Mouse (Mus musculus) ES-E14 (cell line): ENCODE measurements at regions not wholly inside any gene's neighbourhood (a gene's known extent, or its start where the extent isn't known, plus 50 kb on each side); places are given as distances from the start of the nearest gene placed in this dataset.
"Not testable (repeated sequence)": the region's sequence is repeated elsewhere in the genome, so short reads cannot be mapped to it uniquely, and the experiment has no call there.

Experiments
- DNase-seq: peaks from one replicate; pipeline ENCODE4 v3.0.0-alpha.2; 2013; ENCODE audit warnings: low read depth, low spot score
- H3K27ac ChIP-seq: 2 replicates; pipeline ENCODE4 v1.5.1; 2012; ENCODE audit warnings: low read depth, mild to moderate bottlenecking, low read length, moderate library complexity, mixed read lengths; ENCODE audit not compliant: poor library complexity, insufficient read depth, severe bottlenecking
- H3K36me3 ChIP-seq: 2 replicates; pipeline ENCODE4 v1.6.1; 2012; ENCODE audit warnings: mild to moderate bottlenecking, low read length, moderate library complexity, mixed read lengths; ENCODE audit not compliant: control insufficient read depth, poor library complexity, insufficient read depth, severe bottlenecking
- H3K4me1 ChIP-seq, 2 experiments: fragments of 150-350 bp in 1 of 2; sonication (generic) in 1 of 2; 2 replicates each; pipeline ENCODE4 v1.6.1; 2012; ENCODE audit warnings: low read length in 2 of 2, mild to moderate bottlenecking in 1 of 2, mixed read lengths in 1 of 2; ENCODE audit not compliant: control insufficient read depth in 2 of 2, insufficient read depth in 2 of 2, poor library complexity in 1 of 2
- H3K4me3 ChIP-seq, 2 experiments: fragments of 150-350 bp in 1 of 2; sonication (generic) in 1 of 2; 2 replicates each; pipeline ENCODE4 v1.5.1; 2012; ENCODE audit warnings: low read length in 2 of 2, low read depth in 1 of 2, mild to moderate bottlenecking in 1 of 2, mixed read lengths in 1 of 2; ENCODE audit not compliant: insufficient read depth in 1 of 2, poor library complexity in 1 of 2, severe bottlenecking in 1 of 2
- H3K9ac ChIP-seq: 2 replicates; pipeline ENCODE4 v1.6.1; 2012; ENCODE audit warnings: low read depth, mild to moderate bottlenecking, low read length, mixed read lengths; ENCODE audit not compliant: poor library complexity, insufficient read depth, severe bottlenecking
- H3K9me3 ChIP-seq: fragments of 150-350 bp; sonication (generic); 2 replicates; pipeline ENCODE4 v1.6.1; 2012; ENCODE audit warnings: low read depth, mild to moderate bottlenecking, low read length; ENCODE audit not compliant: control insufficient read depth, insufficient read depth
- CHD2 ChIP-seq: IDR thresholded peaks from 2 replicates; pipeline ENCODE4 v1.6.1; 2014; ENCODE audit warnings: mild to moderate bottlenecking, low read depth, low read length, inconsistent platforms
- HCFC1 ChIP-seq: IDR thresholded peaks from 2 replicates; pipeline ENCODE4 v1.6.1; 2012; ENCODE audit warnings: low read length, inconsistent platforms, borderline replicate concordance; ENCODE audit not compliant: insufficient read depth
- MAFK ChIP-seq: IDR thresholded peaks from 2 replicates; pipeline ENCODE4 v1.6.1; 2014; ENCODE audit warnings: mild to moderate bottlenecking, low read depth, low read length, inconsistent platforms; ENCODE audit not compliant: insufficient read depth
- ZC3H11A ChIP-seq: IDR thresholded peaks from 2 replicates; pipeline ENCODE4 v1.6.1; 2012; ENCODE audit warnings: low read depth, mild to moderate bottlenecking, inconsistent platforms, low read length, borderline replicate concordance
- ZNF384 ChIP-seq: IDR thresholded peaks from 2 replicates; pipeline ENCODE4 v1.6.1; 2012; ENCODE audit warnings: low read depth, low read length, inconsistent platforms
- in situ Hi-C, 2 experiments: fragments of 600-800 bp; cut with MboI; formaldehyde crosslinking; loops; one replicate each; pipeline ENCODE4 v1.15.1; 2025; ENCODE audit warnings: low sequenced_read_pairs in 2 of 2, inconsistent platforms in 1 of 2; ENCODE audit not compliant: unreplicated experiment in 2 of 2

DNA sequence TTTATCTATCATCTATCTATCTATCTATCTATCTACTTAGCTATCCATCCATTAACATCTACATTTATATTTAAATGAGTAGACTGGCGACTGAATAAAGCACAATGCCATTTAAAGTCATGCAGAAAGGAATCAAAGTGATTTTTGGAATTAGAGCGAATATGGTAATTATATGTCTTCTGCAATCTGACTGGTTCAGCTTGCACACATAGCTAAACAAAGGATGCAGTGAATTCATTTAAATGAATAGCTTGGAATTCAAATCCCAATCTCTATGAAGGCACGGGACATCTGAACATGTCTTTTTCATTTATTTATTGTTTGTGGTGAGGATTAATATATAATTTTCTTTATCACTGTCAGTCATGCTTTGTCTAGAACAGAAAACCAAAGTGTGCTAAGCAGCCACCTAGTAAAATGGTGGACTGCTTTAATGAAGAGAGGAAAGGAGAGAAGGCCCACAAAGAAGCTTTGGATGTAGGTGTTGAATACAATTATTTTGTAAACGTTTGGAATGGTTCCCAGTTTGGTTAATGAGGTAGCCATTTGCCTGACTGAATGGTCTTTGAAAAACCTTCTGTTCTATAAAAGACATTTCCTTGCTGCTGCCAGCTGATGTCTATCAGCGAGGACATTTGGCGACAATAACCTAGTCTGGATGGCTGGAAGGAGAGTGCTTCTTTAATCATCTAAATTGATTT, 451.2 kb upstream of the Pdcd1 start:
- Histone ChIP-seq H3K9me3 (no peaks in the 10 kb centered on the region), H3K9ac (no peak overlapping the region), H3K4me3 (no peak overlapping the region), H3K36me3 (no peaks in the 10 kb centered on the region), H3K27ac (no peak overlapping the region), H3K4me1 (no peaks in the 10 kb centered on the region)
- no peak for DNase-seq
- TF ChIP-seq CHD2 = no peak
- TF ChIP-seq HCFC1 = no peak
- no peak for TF ChIP-seq MAFK
- TF ChIP-seq ZNF384 = no peak
- TF ChIP-seq ZC3H11A = no peak
- in situ Hi-C loops = no loop called here

DNA sequence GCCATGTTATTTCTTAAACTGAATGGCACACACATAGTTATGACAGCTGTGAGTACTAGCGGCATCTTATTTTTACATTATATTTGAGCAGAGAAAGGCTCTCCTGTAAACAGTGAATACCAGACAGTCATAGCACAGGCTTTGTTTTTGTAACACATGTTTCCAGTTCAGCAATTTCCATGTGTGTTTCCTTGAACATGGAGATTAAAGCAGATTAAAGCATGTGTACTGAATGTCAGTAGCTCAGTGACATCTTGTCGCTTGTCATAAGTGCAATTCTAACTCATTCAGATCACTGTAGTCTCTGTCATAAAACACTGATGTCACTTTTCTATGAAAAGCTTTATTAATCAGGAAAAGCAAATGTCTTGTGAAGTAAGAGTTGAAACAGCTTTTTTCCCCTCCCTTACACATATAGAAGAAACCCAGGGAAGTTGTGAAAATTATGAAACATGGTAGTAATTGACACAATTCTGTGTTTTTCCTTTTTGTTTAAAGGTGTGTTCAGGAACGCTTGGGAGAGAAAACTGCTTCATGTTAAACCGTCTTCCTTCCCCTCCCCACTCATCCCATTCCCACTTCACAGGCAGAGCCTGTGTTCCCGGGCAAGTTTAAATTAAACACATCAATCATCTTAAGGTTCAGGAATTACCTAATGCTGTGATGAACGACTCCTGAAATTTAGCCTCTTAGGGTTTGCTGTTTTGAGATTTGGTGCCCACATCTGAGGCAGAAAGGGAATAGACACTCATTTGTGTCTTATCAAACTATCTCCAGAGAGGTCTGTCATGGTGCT, 449.9 kb upstream of the Pdcd1 start:
- no peak overlapping the region for H3K27ac ChIP-seq
- H3K4me3 ChIP-seq = no peak overlapping the region
- no peaks in the 10 kb centered on the region for H3K4me1 ChIP-seq
- H3K9ac ChIP-seq = no peak overlapping the region
- TF ChIP-seq ZNF384 = no peak
- in situ Hi-C loops = no loop called here
- no peaks in the 10 kb centered on the region for H3K9me3 ChIP-seq
- DNase-seq = no peak
- H3K36me3 ChIP-seq = no peaks in the 10 kb centered on the region

DNA sequence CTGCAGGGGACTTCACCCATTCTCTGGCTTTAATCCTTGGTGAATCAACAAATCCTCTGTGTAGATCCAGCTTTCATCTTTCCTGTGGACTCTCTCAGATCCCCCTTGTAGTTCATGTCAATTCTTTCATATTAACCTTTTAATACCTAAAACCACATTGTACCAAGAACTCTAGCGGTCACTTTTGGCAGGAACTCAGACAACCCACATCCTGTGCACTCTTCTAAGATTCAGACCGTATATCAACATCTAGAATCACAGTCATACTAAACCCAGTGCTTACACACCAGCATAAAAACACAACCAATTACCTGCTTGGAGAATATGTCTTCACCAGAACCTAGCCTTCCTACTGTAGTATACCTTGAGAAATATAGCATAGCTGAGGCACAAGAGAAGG, 444.6 kb upstream of the Pdcd1 start:
- no peak for TF ChIP-seq ZNF384
- TF ChIP-seq CHD2 = no peak
- no peak for TF ChIP-seq HCFC1
- no peak for TF ChIP-seq MAFK
- no peak for TF ChIP-seq ZC3H11A
- H3K4me3 ChIP-seq = no peak overlapping the region
- in situ Hi-C loops = no loop called here
- H3K27ac ChIP-seq = no peak overlapping the region
- no peaks in the 10 kb centered on the region for H3K9me3 ChIP-seq
- no peak for DNase-seq
- no peak overlapping the region for H3K9ac ChIP-seq
- no peaks in the 10 kb centered on the region for H3K4me1 ChIP-seq
- no peaks in the 10 kb centered on the region for H3K36me3 ChIP-seq

DNA sequence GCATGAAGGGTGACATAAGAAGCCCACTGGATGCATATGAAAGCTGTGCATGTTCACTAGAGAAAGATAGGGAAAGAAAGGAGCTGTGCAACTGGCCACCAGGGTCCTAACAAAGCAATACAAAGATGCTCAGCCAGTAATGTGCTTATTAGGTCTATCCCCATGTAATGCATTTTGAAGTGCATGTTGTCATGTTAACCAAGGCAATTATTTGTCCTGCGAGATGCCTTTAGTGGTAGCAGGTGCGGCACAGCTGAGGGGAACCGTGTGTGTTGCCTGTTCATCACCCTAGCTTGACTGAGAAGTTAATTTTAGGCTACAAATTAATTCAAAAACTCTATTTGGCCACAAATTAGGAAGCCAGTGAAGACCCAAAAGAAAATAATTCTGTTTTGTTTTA, 444.0 kb upstream of the Pdcd1 start:
- H3K9ac ChIP-seq = no peak overlapping the region

DNA sequence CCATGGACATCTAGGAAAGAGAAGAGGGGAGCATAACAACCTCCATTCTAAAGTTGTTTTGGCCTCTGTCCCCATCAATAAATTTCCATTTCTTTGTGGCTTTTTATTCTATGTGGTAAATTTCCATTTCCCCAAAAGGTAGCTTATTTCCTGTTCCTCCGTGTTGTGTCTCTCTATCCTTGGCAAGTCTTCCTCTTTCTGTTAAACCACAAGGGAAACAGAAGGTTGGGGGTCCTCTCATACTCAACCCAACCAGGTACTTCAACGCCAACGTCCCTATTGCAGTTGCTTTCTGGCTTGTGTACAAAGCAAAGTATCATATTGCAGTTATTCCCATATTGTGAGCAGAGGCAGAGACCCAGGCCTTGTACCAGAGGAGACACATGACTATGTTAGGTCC, 434.7 kb upstream of the Pdcd1 start:
- DNase-seq = no peak
- no peaks in the 10 kb centered on the region for H3K4me1 ChIP-seq
- no peaks in the 10 kb centered on the region for H3K9me3 ChIP-seq
- TF ChIP-seq MAFK = no peak
- TF ChIP-seq CHD2 = no peak
- no peak for TF ChIP-seq ZC3H11A
- TF ChIP-seq HCFC1 = no peak
- TF ChIP-seq ZNF384 = no peak
- in situ Hi-C loops = no loop called here
- no peak overlapping the region for H3K9ac ChIP-seq
- no peaks in the 10 kb centered on the region for H3K36me3 ChIP-seq
- H3K4me3 ChIP-seq = no peak overlapping the region
- no peak overlapping the region for H3K27ac ChIP-seq

More for the DNA sequence above, 444.0 kb upstream of the Pdcd1 start:
- in situ Hi-C loops = no loop called here
- no peak for DNase-seq
- H3K36me3 ChIP-seq = no peaks in the 10 kb centered on the region
- no peak overlapping the region for H3K27ac ChIP-seq
- H3K9me3 ChIP-seq = no peaks in the 10 kb centered on the region
- no peaks in the 10 kb centered on the region for H3K4me1 ChIP-seq
- TF ChIP-seq ZNF384 (no peak), HCFC1 (no peak), MAFK (no peak)
- no peak overlapping the region for H3K4me3 ChIP-seq

DNA sequence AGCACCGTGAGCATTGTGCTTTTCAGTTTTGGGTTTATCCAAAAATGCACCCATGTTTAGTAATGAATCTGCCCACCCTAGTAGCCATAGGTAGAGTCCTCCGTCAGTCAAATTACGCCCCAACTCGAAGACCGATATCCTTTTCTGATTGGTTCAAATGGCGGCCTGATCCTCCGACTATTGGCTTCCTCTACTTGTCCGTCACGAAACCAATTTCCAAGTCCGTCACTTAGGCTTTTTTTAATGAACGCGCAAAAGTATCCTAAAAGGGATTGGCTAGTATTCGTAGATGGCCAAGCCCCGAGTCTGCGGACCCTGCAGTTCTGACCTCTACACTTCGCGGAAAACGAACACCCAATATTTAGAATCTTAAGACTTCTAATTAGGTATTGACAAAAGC, 417.5 kb upstream of the Pdcd1 start:
- DNase-seq, H3K9ac ChIP-seq, H3K4me3 ChIP-seq, H3K27ac ChIP-seq, H3K9me3 ChIP-seq, H3K36me3 ChIP-seq, in situ Hi-C loops, H3K4me1 ChIP-seq: not testable (repeated sequence)
